Mouse (Mus musculus) CH12.LX (cell line): ENCODE data around the gene Slc22a15. TPM values are rescaled to one million over a fixed set of nuclear protein-coding genes. Genes with fewer than 3 reads are reported as not detected.

Experiments
- DNase-seq: peaks from one replicate; pipeline ENCODE4 v3.0.0-alpha.2; 2013; ENCODE audit errors: extremely low read depth
- H3K27ac ChIP-seq: 2 replicates; pipeline ENCODE4 v1.5.1; 2012; ENCODE audit warnings: low read depth, mild to moderate bottlenecking, control low read depth, moderate library complexity; ENCODE audit not compliant: insufficient read depth
- H3K27me3 ChIP-seq: replicated peaks from 2 replicates; pipeline ENCODE3; 2012; ENCODE audit warnings: inconsistent platforms
- H3K36me3 ChIP-seq, 2 experiments: replicated peaks in 1 of 2; 2 replicates each; pipeline versions ENCODE3 to v1.6.1; 2012; ENCODE audit warnings: inconsistent platforms in 1 of 2, low read length in 1 of 2, mild to moderate bottlenecking in 1 of 2, mixed read lengths in 1 of 2, moderate library complexity in 1 of 2; ENCODE audit not compliant: control insufficient read depth in 1 of 2, insufficient read depth in 1 of 2
- H3K4me1 ChIP-seq, 2 experiments: 2 replicates each; pipeline ENCODE4 v1.6.1; 2012; ENCODE audit warnings: inconsistent platforms in 1 of 2, moderate library complexity in 1 of 2; ENCODE audit not compliant: insufficient read depth in 2 of 2, control insufficient read depth in 1 of 2
- H3K4me2 ChIP-seq: 2 replicates; pipeline ENCODE4 v1.6.1; 2012; ENCODE audit warnings: low read depth, mild to moderate bottlenecking, control low read depth; ENCODE audit not compliant: poor library complexity, insufficient read depth, severe bottlenecking
- H3K4me3 ChIP-seq, 3 experiments: fragments of 150-350 bp in 1 of 3; sonication (generic) in 1 of 3; replicated peaks in 1 of 3; 2 replicates each; pipeline versions ENCODE3 to v1.5.1; 2011 to 2012; ENCODE audit warnings: low read depth in 2 of 3, low read length in 2 of 3, mild to moderate bottlenecking in 2 of 3, moderate library complexity in 2 of 3, control low read depth in 1 of 3, improper control_type of control experiment in 1 of 3, inconsistent platforms in 1 of 3, mixed read lengths in 1 of 3; ENCODE audit not compliant: poor library complexity in 1 of 3
- H3K79me2 ChIP-seq: replicated peaks from 2 replicates; pipeline ENCODE4 v1.6.1; 2012; ENCODE audit warnings: mild to moderate bottlenecking, moderate library complexity; ENCODE audit not compliant: control insufficient read depth, poor library complexity, insufficient read depth, severe bottlenecking; ENCODE audit errors: extremely low read depth
- H3K9ac ChIP-seq: 2 replicates; pipeline ENCODE4 v1.6.1; 2012; ENCODE audit warnings: low read depth, mild to moderate bottlenecking, control low read depth, moderate library complexity; ENCODE audit not compliant: insufficient read depth
- H3K9me3 ChIP-seq: replicated peaks from 2 replicates; pipeline ENCODE3; 2012; ENCODE audit warnings: low read length, inconsistent platforms, mixed read lengths
- BHLHE40 ChIP-seq: IDR thresholded peaks from 2 replicates; pipeline ENCODE4 v1.6.1; 2011; ENCODE audit warnings: mild to moderate bottlenecking, low read depth, low read length, improper control_type of control experiment
- CHD1 ChIP-seq: IDR thresholded peaks from 2 replicates; pipeline ENCODE4 v1.6.1; 2012; ENCODE audit warnings: low read depth, low read length, improper control_type of control experiment, inconsistent platforms
- CTCF ChIP-seq, 2 experiments: IDR thresholded peaks in 1 of 2; conservative IDR thresholded peaks in 1 of 2; 2 replicates each; pipeline ENCODE4 v1.5.1; 2011 to 2012; ENCODE audit warnings: low read depth in 2 of 2, low read length in 2 of 2, improper control_type of control experiment in 1 of 2, inconsistent platforms in 1 of 2, mild to moderate bottlenecking in 1 of 2, moderate library complexity in 1 of 2
- E2F4 ChIP-seq: IDR thresholded peaks from 2 replicates; pipeline ENCODE4 v1.6.1; 2011; ENCODE audit warnings: low read depth, low read length, improper control_type of control experiment; ENCODE audit not compliant: insufficient replicate concordance
- ELF1 ChIP-seq: IDR thresholded peaks from 2 replicates; pipeline ENCODE4 v1.6.1; 2014; ENCODE audit warnings: low read depth, mild to moderate bottlenecking, inconsistent platforms, low read length, improper control_type of control experiment
- EP300 ChIP-seq: IDR thresholded peaks from 2 replicates; pipeline ENCODE4 v1.6.1; 2011; ENCODE audit warnings: low read length, improper control_type of control experiment
- ETS1 ChIP-seq: conservative IDR thresholded peaks from 2 replicates; pipeline ENCODE4 v1.6.1; 2012; ENCODE audit warnings: low read depth, mild to moderate bottlenecking, inconsistent platforms, low read length, improper control_type of control experiment, moderate library complexity
- GABPA ChIP-seq: IDR thresholded peaks from 2 replicates; pipeline ENCODE4 v1.6.1; 2012; ENCODE audit warnings: low read depth, low read length, improper control_type of control experiment, inconsistent platforms; ENCODE audit not compliant: insufficient replicate concordance
- HCFC1 ChIP-seq: IDR thresholded peaks from 2 replicates; pipeline ENCODE4 v1.6.1; 2012; ENCODE audit warnings: low read depth, mild to moderate bottlenecking, inconsistent platforms, low read length, improper control_type of control experiment
- IRF4 ChIP-seq: IDR thresholded peaks from 2 replicates; pipeline ENCODE4 v1.6.1; 2014; ENCODE audit warnings: low read depth, mild to moderate bottlenecking, inconsistent platforms, low read length, improper control_type of control experiment
- JUN ChIP-seq: IDR thresholded peaks from 2 replicates; pipeline ENCODE4 v1.6.1; 2011; ENCODE audit warnings: low read depth, mild to moderate bottlenecking, low read length, improper control_type of control experiment, moderate library complexity; ENCODE audit not compliant: insufficient read depth
- JUND ChIP-seq: conservative IDR thresholded peaks from 2 replicates; pipeline ENCODE4 v1.6.1; 2011; ENCODE audit warnings: low read depth, low read length, improper control_type of control experiment
- MAFK ChIP-seq: IDR thresholded peaks from 2 replicates; pipeline ENCODE4 v1.6.1; 2011; ENCODE audit warnings: low read length, improper control_type of control experiment; ENCODE audit not compliant: insufficient replicate concordance
- MAX ChIP-seq: IDR thresholded peaks from 2 replicates; pipeline ENCODE4 v1.6.1; 2011; ENCODE audit warnings: low read length, improper control_type of control experiment
- MAZ ChIP-seq: IDR thresholded peaks from 2 replicates; pipeline ENCODE4 v1.6.1; 2012; ENCODE audit warnings: low read depth, mild to moderate bottlenecking, inconsistent platforms, low read length, improper control_type of control experiment, moderate library complexity
- MEF2A ChIP-seq: IDR thresholded peaks from 2 replicates; pipeline ENCODE4 v1.6.1; 2014; ENCODE audit warnings: low read depth, mild to moderate bottlenecking, inconsistent platforms, low read length, improper control_type of control experiment, borderline replicate concordance
- NELFE ChIP-seq: IDR thresholded peaks from 2 replicates; pipeline ENCODE4 v1.6.1; 2011; ENCODE audit warnings: low read depth, low read length, improper control_type of control experiment
- NRF1 ChIP-seq: IDR thresholded peaks from 2 replicates; pipeline ENCODE4 v1.6.1; 2014; ENCODE audit warnings: low read depth, mild to moderate bottlenecking, inconsistent platforms, low read length, improper control_type of control experiment, moderate library complexity
- POLR2A ChIP-seq: IDR thresholded peaks from 2 replicates; pipeline ENCODE4 v1.6.1; 2011; ENCODE audit warnings: low read depth, mild to moderate bottlenecking, improper control_type of control experiment, low read length
- SIN3A ChIP-seq: IDR thresholded peaks from 2 replicates; pipeline ENCODE4 v1.6.1; 2012; ENCODE audit warnings: low read length, improper control_type of control experiment, inconsistent platforms
- SMC3 ChIP-seq: IDR thresholded peaks from 2 replicates; pipeline ENCODE4 v1.6.1; 2011; ENCODE audit warnings: low read depth, low read length, improper control_type of control experiment
- TBP ChIP-seq: conservative IDR thresholded peaks from 2 replicates; pipeline ENCODE4 v1.6.1; 2011; ENCODE audit warnings: low read depth, low read length, improper control_type of control experiment
- USF1 ChIP-seq: IDR thresholded peaks from 2 replicates; pipeline ENCODE4 v1.6.1; 2014; ENCODE audit warnings: low read depth, mild to moderate bottlenecking, inconsistent platforms, low read length, improper control_type of control experiment
- USF2 ChIP-seq: conservative IDR thresholded peaks from 2 replicates; pipeline ENCODE4 v1.6.1; 2011; ENCODE audit warnings: low read depth, low read length, improper control_type of control experiment
- ZKSCAN1 ChIP-seq: IDR thresholded peaks from 2 replicates; pipeline ENCODE4 v1.6.1; 2012; ENCODE audit warnings: low read depth, inconsistent platforms, low read length, improper control_type of control experiment, borderline replicate concordance
- ZMIZ1 ChIP-seq: IDR thresholded peaks from 2 replicates; pipeline ENCODE4 v1.6.1; 2012; ENCODE audit warnings: low read depth, mild to moderate bottlenecking, inconsistent platforms, low read length, improper control_type of control experiment
- ZNF384 ChIP-seq: IDR thresholded peaks from 2 replicates; pipeline ENCODE4 v1.6.1; 2012; ENCODE audit warnings: low read depth, low read length, improper control_type of control experiment, inconsistent platforms
- dilution Hi-C: fragments of 300-500 bp; cut with MboI; formaldehyde crosslinking; loops from 2 replicates; pipeline ENCODE4 v1.14.3; 2020; ENCODE audit warnings: low sequenced_read_pairs; ENCODE audit not compliant: extremely low pct_unique_long_range_greater_than_20kb, extremely low pct_ligation_motif_present
- in situ Hi-C: fragments of 300-500 bp; cut with MboI; formaldehyde crosslinking; loops from 3 replicates; pipeline ENCODE4 v1.14.3; 2019; ENCODE audit warnings: low sequenced_read_pairs, low pct_ligation_motif_present, low pct_unique_long_range_greater_than_20kb, mixed read lengths
- polyA plus RNA-seq: library from polyadenylated mRNA; unstranded; fragments of >175 nt; gene quantifications from 2 replicates; pipeline ENCODE4 v1.2.1, GENCODE M21; 2012; ENCODE audit warnings: low read depth; ENCODE audit not compliant: insufficient read length
- total RNA-seq, 2 experiments: library from RNA; depleted of rRNA; stranded (reverse); fragments of 300-350 nt in 1 of 2; fragments of >200 nt in 1 of 2; gene quantifications; 2 replicates each; pipeline ENCODE4 v1.2.3; 2012 to 2014

Slc22a15 gene
- total and polyA plus RNA-seq, 3 experiments: 1.8 to 7.6 (median 4.5) TPM

- Histone ChIP-seq H3K4me2 (no peak overlapping the region), H3K36me3 (no peaks in the 10 kb centered on the region), H3K27ac (no peak overlapping the region), H3K4me1 (peaks cover 0 to 12% of the 10 kb centered on the region in 2 experiments; a peak in 2 of 4 replicates), H3K9ac (no peak overlapping the region), H3K4me3 (no peak overlapping the region), H3K27me3 (no peaks in the 10 kb centered on the region), H3K79me2 (no peaks in the 10 kb centered on the region), H3K9me3 (peaks cover 5% of the 10 kb centered on the region)
- no peak for TF ChIP-seq JUND
- no peak for TF ChIP-seq IRF4
- TF ChIP-seq JUN: no peak
- no peak for TF ChIP-seq USF1
- no peak for TF ChIP-seq NELFE
- no peak for TF ChIP-seq CHD1
- no peak for TF ChIP-seq ZNF384
- no peak for TF ChIP-seq TBP
- no peak for TF ChIP-seq SMC3
- dilution Hi-C loops: no loop called here
- in situ Hi-C loops: no loop called here
- DNase-seq: no peak
Observed at GRCm38 (mm10) chr3:101947250-101947649, 23.0 kb upstream of the Slc22a15 start.

DNA sequence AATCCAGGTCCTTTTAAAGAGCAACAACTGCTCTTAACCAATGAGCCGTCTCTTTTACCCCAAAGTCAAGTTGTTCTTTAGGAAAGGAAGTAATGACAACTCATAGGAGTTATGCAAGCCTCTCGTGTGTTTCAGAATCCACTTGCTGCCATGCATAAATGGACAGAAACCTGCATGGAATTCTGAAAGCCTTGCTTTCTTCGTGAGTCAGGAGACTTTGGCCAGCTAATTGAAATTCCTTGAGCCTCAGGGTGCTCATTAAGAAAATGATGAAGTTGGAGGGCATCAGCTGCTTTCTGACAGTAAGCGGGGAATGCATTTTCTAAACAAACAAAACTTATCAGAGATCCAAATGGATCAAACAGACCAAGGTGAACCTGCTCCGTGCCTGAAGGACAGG, 21.0 kb upstream of the Slc22a15 start:
- in situ Hi-C loops (no loop called here), dilution Hi-C loops (no loop called here)
- Histone ChIP-seq H3K4me3 (no peak overlapping the region), H3K27ac (no peak overlapping the region), H3K36me3 (no peaks in the 10 kb centered on the region), H3K9me3 (peaks cover 5% of the 10 kb centered on the region), H3K27me3 (no peaks in the 10 kb centered on the region), H3K9ac (no peak overlapping the region), H3K4me2 (no peak overlapping the region), H3K79me2 (no peaks in the 10 kb centered on the region), H3K4me1 (no peaks in the 10 kb centered on the region)
- DNase-seq: no peak
- TF ChIP-seq MAZ: no peak
- TF ChIP-seq ELF1: no peak
- no peak for TF ChIP-seq HCFC1
- TF ChIP-seq MAFK: no peak

GRCm38 (mm10) chr3:101940418-101940817, 16.2 kb upstream of the Slc22a15 start:
- no peak overlapping the region for H3K4me3 ChIP-seq
- DNase-seq: no peak
- H3K36me3 ChIP-seq: no peaks in the 10 kb centered on the region
- H3K9me3 ChIP-seq: peaks cover 5% of the 10 kb centered on the region
- no peaks in the 10 kb centered on the region for H3K79me2 ChIP-seq
- no peak overlapping the region for H3K9ac ChIP-seq
- in situ Hi-C loops: no loop called here
- no peak for TF ChIP-seq CTCF (conservative IDR thresholded peaks at IDR 0.05 in 1 of 2, IDR thresholded peaks at IDR 0.05 in 1 of 2; ENCODE audit: low read depth in 2 of 2, low read length in 2 of 2)
- no peak for TF ChIP-seq USF2
- TF ChIP-seq ELF1: no peak
- no peak for TF ChIP-seq ZMIZ1
- TF ChIP-seq ZKSCAN1: no peak
- TF ChIP-seq SIN3A: no peak
- no peak for TF ChIP-seq ETS1
- no peak for TF ChIP-seq MEF2A
- no peak for TF ChIP-seq BHLHE40
- TF ChIP-seq MAX: no peak
- TF ChIP-seq NELFE: no peak
- no peak for TF ChIP-seq NRF1
- no peak for TF ChIP-seq POLR2A
- TF ChIP-seq EP300: no peak
- TF ChIP-seq E2F4: no peak
- no peak for TF ChIP-seq MAZ
- no peak for TF ChIP-seq GABPA
- TF ChIP-seq JUND: no peak
- no peaks in the 10 kb centered on the region for H3K27me3 ChIP-seq
- H3K27ac ChIP-seq: no peak overlapping the region
- dilution Hi-C loops: no loop called here
- H3K4me2 ChIP-seq: no peak overlapping the region
- H3K4me1 ChIP-seq: peaks cover 0 to 7% of the 10 kb centered on the region in 2 experiments; a peak in 3 of 4 replicates
